Mouse (Mus musculus): Measurements from ENCODE around the gene Gm4881.

GRCm38 (mm10) chr7:24970341-24970740, 26.0 kb upstream of the Gm4881 start:
- TF ChIP-seq POLR2A (IDR thresholded peaks at IDR 0.05; ENCODE audit: extremely low read depth, insufficient read depth, low read length) (no peak), CTCF (IDR thresholded peaks at IDR 0.05; ENCODE audit: extremely low read depth, insufficient read depth, low read length) (no peak)

Data from cortical plate, adult 2 months (tissue).